Mouse (Mus musculus): ENCODE data around the gene 1700012B09Rik.

1700012B09Rik gene

DNA sequence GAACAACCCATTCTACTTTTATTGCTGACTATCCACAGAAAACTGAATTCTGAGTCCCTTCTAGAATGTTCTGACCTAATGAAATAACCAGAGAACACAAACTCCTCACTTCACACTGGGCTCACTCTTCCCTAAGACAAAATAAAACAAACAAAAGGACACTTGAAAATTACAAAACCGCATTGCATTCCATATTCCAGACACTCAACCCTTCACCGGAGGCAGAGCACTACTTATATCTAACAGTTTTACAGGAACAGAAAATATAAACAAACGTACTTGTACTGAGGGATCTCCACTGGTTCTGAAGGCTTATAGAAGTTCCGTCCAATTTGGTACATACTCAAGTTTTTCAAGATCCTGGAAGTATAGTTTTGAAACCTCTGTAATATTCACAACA is 42.5 kb downstream of the 1700012B09Rik start:
- no peak for DNase-seq

DNA sequence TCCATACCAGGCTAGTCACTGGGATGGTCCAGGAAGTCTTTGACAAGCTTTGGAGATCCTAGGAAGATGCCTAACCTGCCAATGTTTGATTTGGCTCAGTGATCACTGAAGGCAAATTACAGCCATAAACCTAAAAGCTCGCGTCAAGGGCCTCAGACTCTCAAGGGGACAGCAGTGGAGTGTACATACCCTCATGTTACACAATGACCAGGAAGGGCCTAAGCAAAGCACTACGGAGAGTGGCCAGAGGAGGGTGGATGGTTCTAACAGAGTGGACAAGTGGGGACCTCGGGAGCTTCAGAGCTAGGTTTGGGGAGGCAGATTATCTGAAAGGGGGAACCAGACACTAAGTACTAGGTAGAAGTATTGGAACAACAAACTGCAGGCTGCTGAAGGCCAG is 44.2 kb downstream of the 1700012B09Rik start:
- no peak for DNase-seq

DNA sequence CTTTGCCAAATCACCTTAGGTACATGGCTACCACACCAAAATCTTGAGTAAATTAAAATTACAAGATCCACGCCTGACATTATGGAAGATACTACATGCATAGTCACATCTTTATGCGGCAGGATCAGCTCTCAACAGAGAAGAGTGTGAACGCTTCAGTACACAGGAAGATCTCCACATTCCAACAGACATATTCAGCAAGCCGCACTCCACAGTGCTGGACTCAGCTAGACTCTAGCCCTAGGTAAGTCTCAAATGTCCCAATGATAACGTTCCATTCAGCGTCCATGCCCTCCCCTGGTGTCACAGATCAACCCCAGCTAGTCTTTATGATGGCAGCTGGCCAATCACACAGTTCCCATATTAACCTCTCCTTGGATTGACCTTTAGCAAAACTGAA is 44.8 kb downstream of the 1700012B09Rik start:
- DNase-seq: no peak

DNA sequence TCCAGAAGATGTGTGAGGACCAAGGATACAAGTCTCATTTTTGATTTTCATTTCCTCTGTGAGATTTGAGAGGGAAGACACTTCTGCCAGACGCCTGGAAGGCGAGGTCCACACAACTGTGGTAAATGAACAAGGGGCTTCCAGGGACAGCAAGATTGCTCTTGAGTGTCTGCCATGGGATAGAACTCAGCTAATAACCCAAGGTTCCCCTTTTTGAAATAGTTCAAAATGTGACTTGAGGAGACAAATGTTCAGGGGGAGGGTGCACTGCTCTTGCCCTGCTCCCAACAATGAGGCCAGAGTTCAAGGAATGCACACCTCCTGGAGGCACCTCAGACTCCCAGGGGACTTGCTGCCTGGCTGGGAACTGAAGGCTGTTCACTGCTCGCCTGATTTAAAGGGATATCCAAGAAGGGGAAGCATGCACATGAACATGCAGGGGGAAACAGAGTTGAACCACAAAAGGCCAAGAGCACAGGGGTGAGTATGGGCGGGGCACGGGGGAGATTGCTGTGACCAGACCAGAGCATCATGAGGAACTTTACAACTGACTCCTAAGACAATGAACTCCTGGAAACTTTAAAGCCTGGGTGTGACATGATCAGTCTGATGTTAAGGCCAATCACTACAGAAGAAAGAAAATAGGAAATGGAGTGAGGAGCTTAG is 45.9 kb downstream of the 1700012B09Rik start:
- DNase-seq: no peak

DNA sequence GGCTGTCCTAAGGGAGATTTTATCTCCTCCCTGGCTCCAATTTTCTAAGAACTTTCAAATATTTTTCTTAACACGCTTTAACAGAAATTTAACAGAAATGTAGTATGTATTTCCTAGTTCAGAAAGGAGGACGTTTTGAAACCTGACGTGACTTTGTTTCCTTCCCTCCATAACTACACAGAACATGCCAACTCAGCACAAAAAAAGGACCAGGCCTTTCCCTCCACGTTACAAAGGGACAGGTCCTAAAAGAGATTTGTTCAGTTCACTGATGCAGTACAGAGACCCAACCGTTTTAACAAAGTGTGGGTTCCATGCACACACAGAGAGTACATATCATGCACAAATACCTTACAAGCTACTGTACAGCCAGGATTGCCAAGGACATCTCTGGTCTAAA is 49.2 kb downstream of the 1700012B09Rik start:
- DNase-seq: no peak

DNA sequence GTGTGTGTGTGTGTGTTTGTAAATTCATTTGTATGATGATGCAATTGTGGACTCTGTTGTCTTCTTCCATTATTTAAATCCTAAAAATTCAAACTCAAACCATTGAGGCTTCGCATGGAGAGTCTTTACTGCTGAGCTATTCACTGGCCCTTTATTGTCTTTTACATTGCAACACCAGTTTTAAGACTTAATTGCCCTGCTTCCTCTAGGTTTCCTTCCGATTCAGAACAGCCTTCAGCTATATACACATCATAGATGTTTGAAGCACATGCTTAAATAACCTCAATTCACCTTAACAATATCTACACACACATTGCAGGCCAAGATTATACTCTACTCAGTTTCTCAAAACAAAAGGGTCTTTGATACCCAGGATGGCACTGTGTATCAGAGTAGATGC is 50.4 kb downstream of the 1700012B09Rik start:
- no peak for DNase-seq

DNA sequence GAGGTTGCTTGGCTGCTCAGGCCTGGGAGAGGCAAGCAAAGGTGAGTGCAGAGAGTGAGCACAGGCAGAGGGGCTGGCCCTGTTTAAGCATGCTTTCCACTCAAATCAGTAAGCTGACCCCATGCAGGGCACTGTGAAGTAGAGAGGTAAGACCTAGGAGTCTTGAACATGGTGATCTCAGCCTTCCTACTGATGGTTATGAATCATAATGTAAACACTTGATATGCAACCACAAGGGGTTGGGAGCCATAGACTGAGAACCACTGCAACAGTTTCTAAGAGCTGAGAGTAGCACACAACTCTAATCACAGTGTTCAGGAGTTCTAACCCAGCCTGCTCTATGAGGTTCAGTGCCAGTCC is 52.5 kb downstream of the 1700012B09Rik start:
- DNase-seq: no peak

DNA sequence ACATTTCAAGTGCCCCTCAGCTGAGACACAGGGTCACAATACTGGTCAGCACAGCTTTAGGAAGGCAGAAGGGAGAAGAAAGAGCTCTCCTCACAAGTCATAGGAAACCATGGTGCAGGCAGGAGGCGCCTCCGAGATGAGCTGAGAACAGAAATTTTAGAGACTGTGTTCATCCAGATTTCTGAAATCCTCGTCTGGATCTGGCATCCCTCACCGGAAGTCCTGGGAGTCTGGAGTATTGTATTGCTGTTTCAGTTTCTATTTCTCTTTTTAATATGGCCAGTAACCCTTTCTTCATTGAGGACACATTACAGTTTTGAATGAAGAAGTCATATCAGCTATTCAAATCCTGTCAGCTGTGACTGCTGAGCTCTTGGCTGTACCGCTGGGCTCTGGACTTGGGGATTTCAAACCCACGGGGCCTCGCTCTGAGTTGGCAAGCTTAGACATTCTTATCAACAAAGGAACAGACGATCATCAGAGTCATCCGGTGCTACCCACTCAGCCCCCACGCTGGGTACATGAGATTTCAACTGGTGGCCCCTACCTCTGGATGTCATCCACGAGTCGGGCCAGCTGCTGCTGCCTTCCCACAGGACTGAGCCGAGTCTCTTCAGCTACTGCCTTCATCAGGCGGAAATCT is 53.0 kb downstream of the 1700012B09Rik start:
- DNase-seq: no peak

DNA sequence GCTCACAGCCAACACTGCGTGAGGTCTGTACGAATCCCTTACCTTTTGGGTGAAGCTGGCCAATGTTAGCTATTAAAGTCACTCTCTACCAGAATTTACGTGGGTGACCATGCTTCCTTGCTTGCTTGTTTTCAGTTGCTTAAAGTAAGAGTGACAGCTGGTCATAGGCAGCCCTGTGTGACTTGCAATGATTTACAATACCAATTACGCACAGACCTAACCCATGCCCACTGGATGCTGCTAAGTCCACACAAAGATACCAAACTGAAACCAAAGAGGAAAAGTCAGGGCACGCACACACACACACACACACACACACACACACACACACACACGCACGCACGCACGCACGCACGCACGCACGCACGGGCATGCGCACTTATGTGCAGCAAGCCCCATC is 55.6 kb downstream of the 1700012B09Rik start:
- no peak for DNase-seq

DNA sequence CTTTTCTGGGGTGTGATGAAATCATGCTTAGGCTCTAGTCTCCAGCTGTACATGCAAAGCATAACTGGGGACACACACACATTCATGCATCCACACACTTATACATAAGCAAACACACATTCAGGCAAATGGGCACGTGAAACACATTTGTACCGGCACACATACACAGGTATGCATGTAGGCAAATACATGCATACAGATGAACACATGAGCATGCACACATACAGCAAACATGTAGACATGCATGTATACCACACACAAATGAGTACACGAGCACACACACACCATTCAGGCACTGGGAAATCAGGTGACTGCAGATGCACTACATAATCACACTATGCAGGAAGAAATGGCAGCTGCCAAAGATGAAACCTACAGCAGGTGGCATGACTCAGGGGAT is 59.9 kb downstream of the 1700012B09Rik start:
- no peak for DNase-seq

Measured in right cerebral cortex, postnatal 14 days (tissue).